Mouse (Mus musculus) small intestine, adult 2 months (tissue): ENCODE measurements around the gene Gm6583. TPM values are rescaled to one million over a fixed set of nuclear protein-coding genes. Genes with fewer than 3 reads are reported as not detected.
A peak's percentile ranks its signal among the peaks of the same experiment; 100 is the strongest.

Source experiments
- H3K27ac ChIP-seq: fragments of 200-500 bp; 2 replicates; pipeline ENCODE4 v1.5.1; 2012; ENCODE audit warnings: low read depth, low read length, control low read depth, inconsistent platforms; ENCODE audit not compliant: insufficient read depth
- H3K27me3 ChIP-seq: fragments of 200-500 bp; 2 replicates; pipeline ENCODE4 v1.6.1; 2012; ENCODE audit warnings: mild to moderate bottlenecking, moderate library complexity, low read length, inconsistent platforms; ENCODE audit not compliant: control insufficient read depth, insufficient read depth
- H3K36me3 ChIP-seq: fragments of 200-500 bp; 2 replicates; pipeline ENCODE4 v1.6.1; 2012; ENCODE audit warnings: mild to moderate bottlenecking, low read length, control low read depth, inconsistent platforms; ENCODE audit not compliant: control insufficient read depth, insufficient read depth
- H3K4me1 ChIP-seq: fragments of 200-500 bp; 2 replicates; pipeline ENCODE4 v1.6.1; 2012; ENCODE audit warnings: low read length, inconsistent platforms, mixed read lengths; ENCODE audit not compliant: control insufficient read depth, insufficient read depth, insufficient read length
- H3K4me3 ChIP-seq: fragments of 200-500 bp; 2 replicates; pipeline ENCODE4 v1.5.1; 2012; ENCODE audit warnings: low read depth, mild to moderate bottlenecking, control low read depth, inconsistent platforms, low read length, moderate library complexity
- CTCF ChIP-seq: fragments of 200-500 bp; IDR thresholded peaks from 2 replicates; pipeline ENCODE4 v1.5.1; 2012; ENCODE audit warnings: low read depth, mild to moderate bottlenecking, control low read depth, inconsistent platforms, low read length, moderate library complexity, mixed read lengths; ENCODE audit not compliant: insufficient replicate concordance, insufficient read length; ENCODE audit errors: extremely low read depth
- POLR2A ChIP-seq: fragments of 200-500 bp; IDR thresholded peaks from 2 replicates; pipeline ENCODE4 v1.6.1; 2012; ENCODE audit warnings: low read depth, mild to moderate bottlenecking, control low read depth, inconsistent platforms, low read length, moderate library complexity
- WGBS: fragments of 180-500 bp; shearing (Covaris S2); methylation state at CpG from one replicate; pipeline ENCODE4 v1.1.7; 2018; 5-methylcytosine and 5-hydroxymethylcytosine counted together
- polyA plus RNA-seq: library from polyadenylated mRNA; depleted of rRNA; stranded (reverse); fragments of >200 nt; gene quantifications from 2 replicates; pipeline ENCODE4 v1.2.3, GENCODE M21; 2012; rRNA removed

Gene Gm6583
- polyA plus RNA-seq: not detected in 2 replicates

- WGBS: 65% methylated on average over 13 of the region's 13 CpGs
- H3K4me1 ChIP-seq: no peaks in the 10 kb centered on the region; the same call in 1 of the 2 replicates
- no peak within 1 kb of the TSS for H3K27ac ChIP-seq
- no peak within 1 kb of the TSS for H3K4me3 ChIP-seq
- H3K27me3 ChIP-seq: no peaks in the 10 kb centered on the region
- H3K36me3 ChIP-seq: peaks cover 27% of the 10 kb centered on the region
- no peak for TF ChIP-seq POLR2A
- TF ChIP-seq CTCF: no peak
Observed at GRCm38 (mm10) chr5:112355910-112356309, at the start of gene Gm6583. Gm6583 (minus strand) TSS chr5:112356033.

- no peaks in the 10 kb centered on the region for H3K4me1 ChIP-seq
- 41% methylated on average over 3 of the region's 3 CpGs for WGBS
Observed at GRCm38 (mm10) chr5:112402437-112402836, 46.6 kb upstream of the Gm6583 start.

GRCm38 (mm10) chr5:112399284-112399683 lies 43.5 kb upstream of the Gm6583 start:
- Histone ChIP-seq H3K27me3 (peaks cover 13% of the 10 kb centered on the region), H3K4me3 (no peak overlapping the region), H3K27ac (no peak overlapping the region), H3K4me1 (no peaks in the 10 kb centered on the region), H3K36me3 (no peaks in the 10 kb centered on the region)
- 60% methylated on average over 10 of the region's 10 CpGs for WGBS
- TF ChIP-seq CTCF (no peak), POLR2A (no peak)

More at GRCm38 (mm10) chr5:112402437-112402836, 46.6 kb upstream of the Gm6583 start:
- no peak overlapping the region for H3K27ac ChIP-seq
- TF ChIP-seq POLR2A: no peak
- TF ChIP-seq CTCF: no peak
- no peaks in the 10 kb centered on the region for H3K27me3 ChIP-seq
- no peak overlapping the region for H3K4me3 ChIP-seq
- H3K36me3 ChIP-seq: no peaks in the 10 kb centered on the region

GRCm38 (mm10) chr5:112396066-112396465 lies 40.2 kb upstream of the Gm6583 start:
- WGBS: 83% methylated on average over 18 of the region's 18 CpGs

GRCm38 (mm10) chr5:112394779-112395443 lies 39.1 kb upstream of the Gm6583 start, which contains the start of gene Asphd2:
Asphd2 (minus strand) TSS chr5:112394866.
- H3K36me3 ChIP-seq: no peaks in the 10 kb centered on the region
- peaks cover 28% of the 10 kb centered on the region for H3K27me3 ChIP-seq
- 3% methylated on average over 64 of the region's 67 CpGs for WGBS
- H3K4me3 ChIP-seq: peak within 1 kb of the TSS; percentile 45
- TF ChIP-seq CTCF: no peak
- no peak for TF ChIP-seq POLR2A
- H3K27ac ChIP-seq: no peak within 1 kb of the TSS
- no peaks in the 10 kb centered on the region for H3K4me1 ChIP-seq

More at GRCm38 (mm10) chr5:112396066-112396465, 40.2 kb upstream of the Gm6583 start:
- Histone ChIP-seq H3K27me3 (peaks cover 28% of the 10 kb centered on the region), H3K36me3 (no peaks in the 10 kb centered on the region), H3K27ac (no peak overlapping the region), H3K4me1 (no peaks in the 10 kb centered on the region), H3K4me3 (no peak overlapping the region)
- TF ChIP-seq CTCF (no peak), POLR2A (no peak)

GRCm38 (mm10) chr5:112394415-112394763 lies 38.6 kb upstream of the Gm6583 start:
- Histone ChIP-seq H3K27me3 (peaks cover 28% of the 10 kb centered on the region), H3K27ac (no peak overlapping the region), H3K4me3 (peak overlapping the region; percentile 31), H3K36me3 (no peaks in the 10 kb centered on the region), H3K4me1 (no peaks in the 10 kb centered on the region)
- WGBS: 2% methylated on average over 28 of the region's 28 CpGs
- TF ChIP-seq CTCF (no peak), POLR2A (no peak)

- Histone ChIP-seq H3K4me3 (peak overlapping the region; percentile 31), H3K27ac (no peak overlapping the region), H3K27me3 (peaks cover 28% of the 10 kb centered on the region), H3K4me1 (no peaks in the 10 kb centered on the region), H3K36me3 (no peaks in the 10 kb centered on the region)
- TF ChIP-seq CTCF (no peak), POLR2A (no peak)
- 11% methylated on average over 18 of the region's 18 CpGs for WGBS
Observed at GRCm38 (mm10) chr5:112393741-112394414, 38.0 kb upstream of the Gm6583 start.
